Mouse (Mus musculus) CD4-positive, CD25-positive, alpha-beta regulatory T cell, adult 2 months (primary cell): ENCODE measurements around the gene Bdkrb2.

Experiments used
- DNase-seq: peaks from one replicate; pipeline ENCODE4 v3.0.0-alpha.2; 2012; ENCODE audit warnings: low read depth, low spot score

Gene Bdkrb2

GRCm38 (mm10) chr12:105562936-105563680, at the start of gene Bdkrb2:
Gene Bdkrb2, plus strand, starts transcription at chr12:105563226.
- DNase-seq = no peak

GRCm38 (mm10) chr12:105514111-105514510, 48.9 kb upstream of the Bdkrb2 start:
- no peak for DNase-seq

GRCm38 (mm10) chr12:105517026-105517675, 45.9 kb upstream of the Bdkrb2 start:
- no peak for DNase-seq

- DNase-seq = no peak
Observed at GRCm38 (mm10) chr12:105519851-105520250, 43.2 kb upstream of the Bdkrb2 start.

GRCm38 (mm10) chr12:105521170-105521762, 41.8 kb upstream of the Bdkrb2 start:
- DNase-seq = no peak

- no peak for DNase-seq
Observed at GRCm38 (mm10) chr12:105523737-105524136, 39.3 kb upstream of the Bdkrb2 start.

GRCm38 (mm10) chr12:105526186-105526585, 36.8 kb upstream of the Bdkrb2 start:
- no peak for DNase-seq

GRCm38 (mm10) chr12:105526829-105527228, 36.2 kb upstream of the Bdkrb2 start:
- no peak for DNase-seq

- DNase-seq = no peak
Observed at GRCm38 (mm10) chr12:105529545-105529944, 33.5 kb upstream of the Bdkrb2 start.

GRCm38 (mm10) chr12:105531724-105532371, 31.2 kb upstream of the Bdkrb2 start:
- DNase-seq = no peak

- no peak for DNase-seq
Observed at GRCm38 (mm10) chr12:105534842-105535241, 28.2 kb upstream of the Bdkrb2 start.

GRCm38 (mm10) chr12:105535968-105536760, 26.9 kb upstream of the Bdkrb2 start:
- DNase-seq = no peak

- no peak for DNase-seq
Observed at GRCm38 (mm10) chr12:105537162-105537561, 25.9 kb upstream of the Bdkrb2 start.

- no peak for DNase-seq
Observed at GRCm38 (mm10) chr12:105539649-105540048, 23.4 kb upstream of the Bdkrb2 start.

- DNase-seq = no peak
Observed at GRCm38 (mm10) chr12:105541590-105542402, 21.2 kb upstream of the Bdkrb2 start.

- DNase-seq = no peak
Observed at GRCm38 (mm10) chr12:105542513-105542912, 20.5 kb upstream of the Bdkrb2 start.

GRCm38 (mm10) chr12:105543176-105543575, 19.9 kb upstream of the Bdkrb2 start:
- DNase-seq = no peak

GRCm38 (mm10) chr12:105543751-105544150, 19.3 kb upstream of the Bdkrb2 start:
- DNase-seq = no peak

- DNase-seq = no peak
Observed at GRCm38 (mm10) chr12:105544872-105545271, 18.2 kb upstream of the Bdkrb2 start.

GRCm38 (mm10) chr12:105545696-105546435, 17.2 kb upstream of the Bdkrb2 start:
- DNase-seq = no peak
